Mouse (Mus musculus): ENCODE data around the gene Arhgap17. TPM values are rescaled to one million over a fixed set of nuclear protein-coding genes. Genes with fewer than 3 reads are reported as not detected.
A peak's percentile ranks its signal among the peaks of the same experiment; 100 is the strongest.

Arhgap17 gene
- polyA plus RNA-seq, 1 experiment from 2014 or later: 23.2 TPM

- no peak for ATAC-seq (ENCODE audit: low FRiP score, low read depth)
- H3K4me3 ChIP-seq: no peak overlapping the region
- H3K9ac ChIP-seq: no peak overlapping the region
- no peaks in the 10 kb centered on the region for H3K27me3 ChIP-seq
- no peaks in the 10 kb centered on the region for H3K9me3 ChIP-seq
- no peak overlapping the region for H3K4me2 ChIP-seq (replicated peaks)
- 0 out of 2 replicates have a peak, but pooled peaks cover 8% of the 10 kb centered on the region for H3K4me1 ChIP-seq
- H3K36me3 ChIP-seq: no peaks in the 10 kb centered on the region
- H3K27ac ChIP-seq: no peak overlapping the region
- WGBS: 86% methylated on average over 5 of the region's 5 CpGs
These were observed 15.8 kb downstream of the Arhgap17 start for GRCm38 (mm10) chr7:123353879-123354278.

GRCm38 (mm10) chr7:123353081-123353480, 16.6 kb downstream of the Arhgap17 start:
- WGBS: 93% methylated on average over 4 of the region's 4 CpGs
- no peak for ATAC-seq (ENCODE audit: low FRiP score, low read depth)

DNA sequence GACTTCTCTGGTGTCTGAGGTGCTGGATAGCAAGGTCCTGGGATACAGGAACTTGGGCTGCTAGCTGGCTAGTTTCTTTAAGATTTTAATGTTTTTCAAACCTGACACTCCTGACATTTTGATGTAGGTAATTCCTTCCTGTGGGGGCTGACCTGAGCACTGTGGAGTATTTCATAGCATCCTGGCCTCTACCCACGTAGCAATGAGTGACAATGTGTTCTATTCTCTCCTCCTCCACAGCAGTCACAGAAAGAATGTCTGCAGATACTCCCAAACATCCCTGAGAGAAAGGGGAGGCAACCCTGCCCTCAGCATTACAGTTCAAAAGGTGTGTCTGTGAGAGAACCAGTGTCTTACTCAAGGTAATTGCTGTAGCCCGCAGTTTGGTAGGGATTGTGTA, 19.5 kb downstream of the Arhgap17 start:
- ATAC-seq (ENCODE audit: low FRiP score, low read depth): no peak
- 73% methylated on average over 2 of the region's 2 CpGs for WGBS

More at GRCm38 (mm10) chr7:123353081-123353480, 16.6 kb downstream of the Arhgap17 start:
- H3K4me2 ChIP-seq (replicated peaks): no peak overlapping the region
- no peak overlapping the region for H3K4me3 ChIP-seq
- H3K27me3 ChIP-seq: no peaks in the 10 kb centered on the region
- no peaks in the 10 kb centered on the region for H3K36me3 ChIP-seq
- H3K4me1 ChIP-seq: 0 out of 2 replicates have a peak, but pooled peaks cover 8% of the 10 kb centered on the region
- no peak overlapping the region for H3K27ac ChIP-seq
- no peak overlapping the region for H3K9ac ChIP-seq
- H3K9me3 ChIP-seq: no peaks in the 10 kb centered on the region

GRCm38 (mm10) chr7:123349813-123350212, 19.9 kb downstream of the Arhgap17 start:
- peaks cover 9% of the 10 kb centered on the region for H3K4me1 ChIP-seq
- no peak for ATAC-seq (ENCODE audit: low FRiP score, low read depth)
- H3K9me3 ChIP-seq: no peaks in the 10 kb centered on the region
- no peak overlapping the region for H3K27ac ChIP-seq
- no peaks in the 10 kb centered on the region for H3K36me3 ChIP-seq
- no peak overlapping the region for H3K4me3 ChIP-seq
- H3K27me3 ChIP-seq: no peaks in the 10 kb centered on the region
- H3K9ac ChIP-seq: no peak overlapping the region
- H3K4me2 ChIP-seq (replicated peaks): no peak overlapping the region
- WGBS: 91% methylated on average over 11 of the region's 11 CpGs

More for the DNA sequence above, 19.5 kb downstream of the Arhgap17 start:
- H3K27me3 ChIP-seq: no peaks in the 10 kb centered on the region
- no peak overlapping the region for H3K9ac ChIP-seq
- no peaks in the 10 kb centered on the region for H3K36me3 ChIP-seq
- H3K9me3 ChIP-seq: no peaks in the 10 kb centered on the region
- H3K4me3 ChIP-seq: no peak overlapping the region
- H3K27ac ChIP-seq: no peak overlapping the region
- H3K4me1 ChIP-seq: peaks cover 8% of the 10 kb centered on the region
- no peak overlapping the region for H3K4me2 ChIP-seq (replicated peaks)

DNA sequence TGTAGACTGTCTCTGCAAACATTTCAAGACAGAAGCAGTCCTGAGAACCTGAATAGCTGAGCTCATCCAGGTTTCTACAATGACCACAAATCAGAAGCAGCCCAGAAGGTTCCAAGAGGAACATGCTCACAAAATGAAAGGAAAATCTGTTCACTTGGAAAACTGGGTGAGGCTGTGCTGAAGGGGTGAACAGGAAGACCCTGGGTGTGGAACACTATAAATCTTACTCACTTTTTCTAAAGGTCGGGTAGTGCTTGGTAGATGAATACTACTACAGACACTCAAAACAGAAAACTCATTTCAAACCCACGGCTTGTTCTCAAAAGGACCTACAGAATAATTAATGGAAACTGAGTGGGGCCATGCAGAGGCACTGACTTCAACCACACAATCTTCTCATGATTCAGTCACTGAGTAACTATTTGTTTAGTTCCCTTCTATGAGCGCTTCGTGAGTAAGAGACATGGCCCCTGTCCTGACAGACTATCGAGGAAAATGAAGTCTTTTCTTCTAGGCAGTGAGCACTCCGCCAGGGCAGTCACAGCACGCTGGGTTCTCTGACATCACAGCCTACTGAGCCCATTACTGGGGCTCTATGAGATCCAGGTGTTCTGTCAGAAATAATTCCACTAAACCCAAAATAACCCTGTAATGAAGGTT, 23.0 kb downstream of the Arhgap17 start:
- no peaks in the 10 kb centered on the region for H3K9me3 ChIP-seq
- ATAC-seq (ENCODE audit: low FRiP score, low read depth): no peak
- no peak overlapping the region for H3K4me3 ChIP-seq
- no peak overlapping the region for H3K9ac ChIP-seq
- no peaks in the 10 kb centered on the region for H3K27me3 ChIP-seq
- H3K36me3 ChIP-seq: no peaks in the 10 kb centered on the region; the same call in 1 of the 2 replicates
- peaks cover 22% of the 10 kb centered on the region for H3K4me1 ChIP-seq
- H3K27ac ChIP-seq: no peak overlapping the region
- no peak overlapping the region for H3K4me2 ChIP-seq (replicated peaks)
- WGBS: 73% methylated on average over 7 of the region's 7 CpGs

DNA sequence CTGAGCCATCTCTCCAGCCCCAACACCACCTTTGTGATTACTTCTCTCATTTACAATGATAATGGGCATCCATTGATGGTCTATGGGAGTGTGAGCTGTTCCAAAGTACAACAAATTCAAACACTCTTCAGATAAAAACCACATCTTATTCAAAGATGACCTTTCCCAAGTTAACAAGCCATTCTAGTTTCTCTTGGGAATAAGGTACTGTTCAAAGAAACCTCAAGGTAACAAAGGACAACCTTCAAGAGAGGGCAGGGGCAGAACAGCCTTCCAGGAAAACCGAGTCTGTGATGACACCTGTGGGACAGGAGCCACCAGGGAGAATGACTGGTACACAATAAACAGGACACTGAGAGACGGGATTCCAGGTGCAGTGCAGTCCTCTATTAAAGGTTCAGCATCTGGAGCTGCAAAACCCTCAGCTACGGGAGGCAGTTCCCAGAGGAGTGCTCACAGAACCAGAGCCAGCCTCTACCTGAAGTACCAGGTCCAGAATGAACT, 24.6 kb downstream of the Arhgap17 start:
- H3K36me3 ChIP-seq: no peaks in the 10 kb centered on the region; the same call in 1 of the 2 replicates
- no peak overlapping the region for H3K4me3 ChIP-seq
- H3K27me3 ChIP-seq: no peaks in the 10 kb centered on the region
- no peak overlapping the region for H3K9ac ChIP-seq
- no peak for ATAC-seq (ENCODE audit: low FRiP score, low read depth)
- no peak overlapping the region for H3K27ac ChIP-seq
- 44% methylated on average over 3 of the region's 3 CpGs for WGBS
- no peak overlapping the region for H3K4me2 ChIP-seq (replicated peaks)
- H3K4me1 ChIP-seq: peaks cover 31% of the 10 kb centered on the region
- H3K9me3 ChIP-seq: no peaks in the 10 kb centered on the region

- 85% methylated on average over 5 of the region's 5 CpGs for WGBS
These were observed 25.5 kb downstream of the Arhgap17 start for GRCm38 (mm10) chr7:123344079-123344780.

DNA sequence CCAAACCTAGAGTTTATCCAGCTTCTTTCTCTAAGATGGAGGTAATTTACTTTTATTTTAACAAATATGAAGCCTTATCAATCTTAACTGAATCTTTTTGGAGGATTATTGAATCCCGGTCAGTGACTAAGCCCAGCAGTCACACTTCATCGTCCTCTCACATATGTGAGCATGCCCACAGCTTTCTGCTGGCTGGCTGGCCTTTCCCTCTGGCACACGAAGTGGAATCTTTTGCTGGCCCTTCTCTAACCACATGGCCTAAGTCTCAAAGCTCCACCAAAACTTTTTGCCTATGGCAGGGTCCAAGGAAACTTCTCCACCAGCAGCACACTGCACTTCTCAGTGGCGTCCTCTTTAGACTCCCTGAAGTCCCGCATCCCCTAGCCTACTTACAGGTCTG, 27.8 kb downstream of the Arhgap17 start:
- Histone ChIP-seq H3K4me2 (replicated peaks) (no peak overlapping the region), H3K36me3 (no peaks in the 10 kb centered on the region; the same call in 1 of the 2 replicates), H3K9me3 (no peaks in the 10 kb centered on the region), H3K4me3 (no peak overlapping the region), H3K4me1 (peaks cover 31% of the 10 kb centered on the region), H3K27ac (no peak overlapping the region), H3K9ac (no peak overlapping the region), H3K27me3 (no peaks in the 10 kb centered on the region)
- WGBS: 70% methylated on average over 5 of the region's 5 CpGs
- no peak for ATAC-seq (ENCODE audit: low FRiP score, low read depth)

More at GRCm38 (mm10) chr7:123344079-123344780, 25.5 kb downstream of the Arhgap17 start:
- Histone ChIP-seq H3K27me3 (no peaks in the 10 kb centered on the region), H3K9me3 (no peaks in the 10 kb centered on the region), H3K4me1 (peaks cover 31% of the 10 kb centered on the region), H3K27ac (no peak overlapping the region), H3K36me3 (no peaks in the 10 kb centered on the region; the same call in 1 of the 2 replicates), H3K9ac (no peak overlapping the region), H3K4me3 (no peak overlapping the region), H3K4me2 (replicated peaks) (no peak overlapping the region)
- ATAC-seq (ENCODE audit: low FRiP score, low read depth): no peak

DNA sequence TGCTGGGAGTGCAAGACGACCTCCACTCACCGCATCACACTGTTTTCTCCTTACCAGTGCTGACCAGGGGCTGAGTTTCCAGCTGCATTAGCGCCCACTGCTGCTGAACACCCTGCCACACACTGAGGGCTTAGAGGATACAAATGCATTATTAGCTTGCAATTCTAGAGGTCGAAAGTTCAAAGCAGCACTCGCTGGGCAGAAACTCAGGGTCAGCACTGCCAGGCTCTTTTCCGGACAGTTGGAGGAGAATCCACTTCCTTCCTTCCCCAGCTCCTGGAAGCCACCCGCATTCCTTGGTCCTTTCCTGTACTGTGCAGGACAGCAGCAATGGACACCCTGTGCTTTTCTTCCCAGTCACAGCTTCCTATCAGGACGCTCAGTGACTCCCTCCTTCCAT, 31.4 kb downstream of the Arhgap17 start:
- H3K4me1 ChIP-seq: peaks cover 20% of the 10 kb centered on the region; the same call in 1 of the 2 replicates
- no peak overlapping the region for H3K4me2 ChIP-seq (replicated peaks)
- H3K27ac ChIP-seq: no peak overlapping the region
- H3K9ac ChIP-seq: no peak overlapping the region
- H3K36me3 ChIP-seq: no peaks in the 10 kb centered on the region
- ATAC-seq (ENCODE audit: low FRiP score, low read depth): no peak
- H3K4me3 ChIP-seq: no peak overlapping the region
- no peaks in the 10 kb centered on the region for H3K9me3 ChIP-seq
- WGBS: 51% methylated on average over 8 of the region's 8 CpGs
- no peaks in the 10 kb centered on the region for H3K27me3 ChIP-seq

GRCm38 (mm10) chr7:123336322-123336721, 33.4 kb downstream of the Arhgap17 start:
- 0 out of 2 replicates have a peak, but pooled peaks cover 3% of the 10 kb centered on the region for H3K36me3 ChIP-seq
- no peak for ATAC-seq (ENCODE audit: low FRiP score, low read depth)
- H3K4me3 ChIP-seq: no peak overlapping the region
- peaks cover 20% of the 10 kb centered on the region for H3K4me1 ChIP-seq
- H3K27me3 ChIP-seq: no peaks in the 10 kb centered on the region
- no peak overlapping the region for H3K9ac ChIP-seq
- no peak overlapping the region for H3K27ac ChIP-seq
- H3K9me3 ChIP-seq: no peaks in the 10 kb centered on the region
- no peak overlapping the region for H3K4me2 ChIP-seq (replicated peaks)
- WGBS: 72% methylated on average over 1 of the region's 1 CpGs

DNA sequence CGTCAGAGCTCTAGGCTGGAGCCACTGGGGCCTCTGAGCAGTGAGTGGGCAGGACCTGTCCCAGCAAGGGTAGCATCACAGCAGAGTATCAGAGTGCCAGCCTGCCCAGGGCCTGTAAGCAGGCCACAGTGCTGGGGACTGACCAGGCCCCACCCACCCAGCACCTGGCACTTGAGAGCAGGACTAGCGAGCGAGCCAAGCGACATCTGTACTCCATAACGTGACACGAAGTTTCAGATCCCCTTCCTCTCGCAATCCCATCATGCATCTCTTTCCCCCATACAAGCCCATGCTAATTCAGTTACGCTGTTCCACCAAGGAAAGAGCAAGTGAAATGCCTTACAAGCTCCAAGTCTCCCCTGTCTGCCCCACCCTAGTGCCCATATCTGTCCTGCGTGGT, 39.2 kb downstream of the Arhgap17 start:
- H3K27ac ChIP-seq: no peak overlapping the region
- H3K9me3 ChIP-seq: no peaks in the 10 kb centered on the region
- H3K27me3 ChIP-seq: no peaks in the 10 kb centered on the region
- H3K9ac ChIP-seq: no peak overlapping the region
- H3K4me3 ChIP-seq: no peak overlapping the region
- H3K4me2 ChIP-seq (replicated peaks): no peak overlapping the region
- peaks cover 22% of the 10 kb centered on the region for H3K4me1 ChIP-seq
- H3K36me3 ChIP-seq: peaks cover 23% of the 10 kb centered on the region
- ATAC-seq (ENCODE audit: low FRiP score, low read depth): no peak
- WGBS: 71% methylated on average over 9 of the region's 9 CpGs

DNA sequence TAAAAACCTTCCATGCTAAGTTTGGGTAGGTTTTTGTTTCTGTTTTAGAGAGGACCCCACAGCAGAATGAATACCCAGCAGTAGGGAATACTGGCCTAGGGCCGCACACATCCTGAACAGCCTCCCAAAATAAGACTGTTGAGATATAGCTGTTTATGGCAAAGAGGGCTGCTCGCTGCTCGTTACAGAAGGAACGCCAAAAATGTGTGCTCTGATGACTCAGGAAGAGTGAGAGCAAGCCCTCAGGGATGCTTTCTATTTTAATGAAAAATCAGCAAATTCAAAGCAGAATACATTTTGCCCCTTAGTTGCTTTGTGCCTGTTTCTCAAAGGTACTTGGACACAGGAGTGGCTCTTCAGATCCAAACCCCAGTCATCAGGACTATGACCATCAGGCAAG, 41.8 kb downstream of the Arhgap17 start:
- Histone ChIP-seq H3K36me3 (peaks cover 42% of the 10 kb centered on the region), H3K9me3 (no peaks in the 10 kb centered on the region), H3K4me2 (replicated peaks) (no peak overlapping the region), H3K27ac (peak overlapping the region; percentile 52; the same call in 1 of the 2 replicates), H3K4me3 (no peak overlapping the region), H3K27me3 (no peaks in the 10 kb centered on the region), H3K4me1 (peaks cover 16% of the 10 kb centered on the region), H3K9ac (no peak overlapping the region)
- 47% methylated on average over 4 of the region's 4 CpGs for WGBS
- ATAC-seq (ENCODE audit: low FRiP score, low read depth): no peak
